ENCODE assay signal across 9 mouse cellular contexts in genomic region chr12:104471351-104472217, GRCm38 (mm10). TPM values are rescaled to one million over a fixed set of nuclear protein-coding genes. Genes with fewer than 3 reads are reported as not detected.
DNase-seq lines count a peak whose midpoint lies in the region; ATAC-seq and TF ChIP-seq lines count a peak whose summit lies in the region.
"Had no signal": no experiment of that assay in that cellular context is flagged by ENCODE, and none has a peak within 500 bp of the region (broad histone marks: within the 10 kb centered on the region; RNA-seq: fewer than 3 reads in every experiment).

No protein-coding gene starts in this region.

- no peak for TF ChIP-seq CTCF in heart, postnatal 0 days (IDR thresholded peaks at IDR 0.05; ENCODE audit: low read depth)

- no peaks in the 10 kb centered on the region for H3K36me3 ChIP-seq in heart, embryonic 10.5 days
- no peaks in the 10 kb centered on the region for H3K36me3 ChIP-seq in heart, postnatal 0 days (replicated peaks; ENCODE audit: control insufficient read depth, insufficient read depth, low read length)

- H3K27ac ChIP-seq in heart, embryonic 10.5 days, result peak overlapping the region; percentile 24; the same call in 1 of the 2 replicates
- no peak overlapping the region for H3K27ac ChIP-seq in heart, postnatal 0 days (ENCODE audit: low read depth)

- intact Hi-C loops in heart, postnatal 10 days (cut with DNase I), result no loop called here
- intact Hi-C loops in left cerebral cortex, postnatal 25 days (cut with DNase I), result no loop called here

- under 1% methylated on average over 57 of the region's 57 CpGs for WGBS in heart, embryonic 10.5 days
- WGBS in heart, postnatal 0 days, result 9% methylated on average over 57 of the region's 57 CpGs

- peaks cover 91% of the 10 kb centered on the region for H3K27me3 ChIP-seq in heart, embryonic 10.5 days (ENCODE audit: insufficient read depth, poor library complexity, severe bottlenecking)
- H3K27me3 ChIP-seq in heart, postnatal 0 days (ENCODE audit: control insufficient read depth, insufficient read depth, low read length), result peaks cover 76% of the 10 kb centered on the region

- no peak for DNase-seq in heart, embryonic 10.5 days (ENCODE audit: low spot score)
- DNase-seq in heart, postnatal 10 days, result no peak
- DNase-seq in brain, adult 2 months (ENCODE audit: low read depth, low spot score), result peak; percentile 38
- DNase-seq in heart, postnatal 0 days (ENCODE audit: low spot score), result no peak
- DNase-seq in layer of hippocampus, adult 9-11 months, result no peak
- DNase-seq in layer of hippocampus, postnatal 36 days, result no peak
- no peak for DNase-seq in left cerebral cortex, postnatal 25 days (ENCODE audit: low spot score in 2 of 2)

- H3K9me3 ChIP-seq in heart, embryonic 10.5 days, result no peaks in the 10 kb centered on the region
- H3K9me3 ChIP-seq in heart, postnatal 0 days (replicated peaks; ENCODE audit: control insufficient read depth, low read length), result no peaks in the 10 kb centered on the region

- ATAC-seq in heart, postnatal 0 days (ENCODE audit: insufficient read depth, low read depth), result no peak
- peak; percentile 85 for ATAC-seq in megakaryocyte, adult 5-6 weeks (ENCODE audit: poor library complexity, severe bottlenecking)

- H3K4me3 ChIP-seq in heart, embryonic 10.5 days, result peak overlapping the region; percentile 75
- H3K4me3 ChIP-seq in heart, postnatal 0 days (ENCODE audit: low read depth, low read length), result peak overlapping the region; percentile 55

- H3K4me1 ChIP-seq in heart, embryonic 10.5 days, result peaks cover 50% of the 10 kb centered on the region
- peaks cover 15% of the 10 kb centered on the region; the same call in 1 of the 2 replicates for H3K4me1 ChIP-seq in heart, postnatal 0 days (ENCODE audit: control insufficient read depth, insufficient read depth)

- H3K9ac ChIP-seq in heart, postnatal 0 days (replicated peaks; ENCODE audit: low read depth, low read length), result 0 out of 2 replicates have a peak overlapping the region, but pooled peaks have one; percentile 20

- H3K4me2 ChIP-seq in heart, postnatal 0 days (ENCODE audit: low read depth, low read length), result 0 out of 2 replicates have a peak overlapping the region, but pooled peaks have one; percentile 79

- TF ChIP-seq EP300 in heart, postnatal 0 days (IDR thresholded peaks at IDR 0.05; ENCODE audit: low read depth), result no peak

RNA-seq across cellular contexts. Expression of gene Gsc, which starts 1.5 kb away (rescaled TPM):
- polyA plus RNA-seq in heart, embryonic 10.5 days (2016; fragmentation: Nextera tagmentation; extraction: Ambion mirVana), result 1.2 and 4.0 TPM in 2 replicates
- total RNA-seq in heart, postnatal 10 days (2021), result under 1 TPM; 0.20 to 0.34 TPM
- total RNA-seq in heart, postnatal 0 days (2014; rRNA removed; ENCODE audit: low replicate concordance), result not detected in 2 replicates
- polyA plus RNA-seq in heart, postnatal 0 days (2015; fragmentation: Nextera tagmentation; extraction: Ambion mirVana), result 0.21 TPM in 1 of 2 replicates, not detected in the other
- not detected in 2 replicates for total RNA-seq in megakaryocyte, adult 5-6 weeks (2015)
- not detected in 2 replicates for total RNA-seq in megakaryocyte, adult 5-6 weeks (2017)
- not detected for total RNA-seq in layer of hippocampus, postnatal 36 days (2021)
- not detected for total RNA-seq in left cerebral cortex, postnatal 25 days (2021)
- polyA plus RNA-seq: frontal cortex, adult 2 months had no signal
